Mouse (Mus musculus): ENCODE data around the gene Olfr1185-ps1. TPM values are rescaled to one million over a fixed set of nuclear protein-coding genes. Genes with fewer than 3 reads are reported as not detected.

The Olfr1185-ps1 gene
- not detected for polyA plus RNA-seq (2017; shearing (Covaris generic))

GRCm38 (mm10) chr2:88493020-88493419 is at the start of gene Olfr1185-ps1:
TSS of gene Olfr1185-ps1 (plus strand) at chr2:88493320.

GRCm38 (mm10) chr2:88449031-88449430 is 44.1 kb upstream of the Olfr1185-ps1 start, which contains the start of gene Gm13757:
TSS of gene Gm13757 (minus strand) at chr2:88449131.

GRCm38 (mm10) chr2:88454567-88454966 is 38.6 kb upstream of the Olfr1185-ps1 start, which contains the start of gene Olfr1183:
TSS of gene Olfr1183 (plus strand) at chr2:88454867.

GRCm38 (mm10) chr2:88483298-88483697 is 9.8 kb upstream of the Olfr1185-ps1 start, which contains the start of gene Olfr1184:
TSS of gene Olfr1184 (plus strand) at chr2:88483598.

GRCm38 (mm10) chr2:88518251-88518650 is 25.1 kb downstream of the Olfr1185-ps1 start, which contains the start of gene Olfr1186:
TSS of gene Olfr1186 (plus strand) at chr2:88518551.

Other genes with a start within 250 kb of the Olfr1185-ps1 start
- gene Olfr1173, start 213.4 kb upstream of the Olfr1185-ps1 start, polyA plus RNA-seq (2017; shearing (Covaris generic)): 0.10 TPM
- not detected for gene Olfr1174-ps, start 178.2 kb upstream of the Olfr1185-ps1 start, polyA plus RNA-seq (2017; shearing (Covaris generic))
- gene Olfr1175-ps, start 166.1 kb upstream of the Olfr1185-ps1 start, polyA plus RNA-seq (2017; shearing (Covaris generic)): 0.09 TPM
- not detected for gene Olfr1176, start 156.6 kb upstream of the Olfr1185-ps1 start, polyA plus RNA-seq (2017; shearing (Covaris generic))
- not detected for gene Olfr1177-ps, start 146.8 kb upstream of the Olfr1185-ps1 start, polyA plus RNA-seq (2017; shearing (Covaris generic))
- 0.06 TPM for gene Olfr1178, start 106.3 kb upstream of the Olfr1185-ps1 start, polyA plus RNA-seq (2017; shearing (Covaris generic))
- not detected for gene Olfr1179, start 86.9 kb upstream of the Olfr1185-ps1 start, polyA plus RNA-seq (2017; shearing (Covaris generic))
- not detected for gene Olfr1180, start 74.2 kb upstream of the Olfr1185-ps1 start, polyA plus RNA-seq (2017; shearing (Covaris generic))
- not detected for gene Olfr1181, start 67.1 kb upstream of the Olfr1185-ps1 start, polyA plus RNA-seq (2017; shearing (Covaris generic))
- gene Gm13757, start 44.2 kb upstream of the Olfr1185-ps1 start, polyA plus RNA-seq (2017; shearing (Covaris generic)): not detected
- not detected for gene Olfr1183, start 38.5 kb upstream of the Olfr1185-ps1 start, polyA plus RNA-seq (2017; shearing (Covaris generic))
- 0.80 TPM for gene Olfr1184, start 9.7 kb upstream of the Olfr1185-ps1 start, polyA plus RNA-seq (2017; shearing (Covaris generic))
- not detected for gene Olfr1186, start 25.2 kb downstream of the Olfr1185-ps1 start, polyA plus RNA-seq (2017; shearing (Covaris generic))
- not detected for gene Olfr1188, start 63.6 kb downstream of the Olfr1185-ps1 start, polyA plus RNA-seq (2017; shearing (Covaris generic))
- not detected for gene Olfr1189, start 93.1 kb downstream of the Olfr1185-ps1 start, polyA plus RNA-seq (2017; shearing (Covaris generic))
- gene Olfr1191-ps1, start 147.2 kb downstream of the Olfr1185-ps1 start, polyA plus RNA-seq (2017; shearing (Covaris generic)): not detected
- not detected for gene Olfr1192-ps1, start 155.2 kb downstream of the Olfr1185-ps1 start, polyA plus RNA-seq (2017; shearing (Covaris generic))
- gene Olfr1193, start 182.3 kb downstream of the Olfr1185-ps1 start, polyA plus RNA-seq (2017; shearing (Covaris generic)): not detected
- gene Olfr1195, start 195.9 kb downstream of the Olfr1185-ps1 start, polyA plus RNA-seq (2017; shearing (Covaris generic)): not detected
- gene Olfr1196, start 211.3 kb downstream of the Olfr1185-ps1 start, polyA plus RNA-seq (2017; shearing (Covaris generic)): not detected
- gene Olfr1197, start 239.0 kb downstream of the Olfr1185-ps1 start, polyA plus RNA-seq (2017; shearing (Covaris generic)): not detected